Mouse (Mus musculus): Measurements from ENCODE around the gene Nptx1. TPM values are rescaled to one million over a fixed set of nuclear protein-coding genes. Genes with fewer than 3 reads are reported as not detected.

The Nptx1 gene
- total RNA-seq (2017): 0.10 TPM in 1 of 2 replicates, not detected in the other

- no peak for ATAC-seq (replicated peaks in 1 of 2; ENCODE audit: insufficient read depth in 1 of 2, low FRiP score in 2 of 2, low TSS enrichment in 1 of 2, low read depth in 1 of 2, poor library complexity in 2 of 2, severe bottlenecking in 2 of 2)
Measured at GRCm38 (mm10) chr11:119547183-119547921, at the start of gene Nptx1. Gene Nptx1 (minus strand): TSS chr11:119547753.

- ATAC-seq (replicated peaks in 1 of 2; ENCODE audit: insufficient read depth in 1 of 2, low FRiP score in 2 of 2, low TSS enrichment in 1 of 2, low read depth in 1 of 2, poor library complexity in 2 of 2, severe bottlenecking in 2 of 2): no peak
Measured at GRCm38 (mm10) chr11:119593966-119594365, 46.4 kb upstream of the Nptx1 start.

GRCm38 (mm10) chr11:119589242-119589641, 41.7 kb upstream of the Nptx1 start:
- ATAC-seq (replicated peaks in 1 of 2; ENCODE audit: insufficient read depth in 1 of 2, low FRiP score in 2 of 2, low TSS enrichment in 1 of 2, low read depth in 1 of 2, poor library complexity in 2 of 2, severe bottlenecking in 2 of 2): peak; percentile 27 to 34; a peak in 2 of 4 replicates

GRCm38 (mm10) chr11:119587112-119587511, 39.6 kb upstream of the Nptx1 start:
- ATAC-seq (replicated peaks in 1 of 2; ENCODE audit: insufficient read depth in 1 of 2, low FRiP score in 2 of 2, low TSS enrichment in 1 of 2, low read depth in 1 of 2, poor library complexity in 2 of 2, severe bottlenecking in 2 of 2): no peak

GRCm38 (mm10) chr11:119586511-119586910, 39.0 kb upstream of the Nptx1 start:
- 0 out of 4 replicates have a peak, but pooled peaks of 1 of the 2 experiments have one; percentile 17 for ATAC-seq (replicated peaks in 1 of 2; ENCODE audit: insufficient read depth in 1 of 2, low FRiP score in 2 of 2, low TSS enrichment in 1 of 2, low read depth in 1 of 2, poor library complexity in 2 of 2, severe bottlenecking in 2 of 2)

GRCm38 (mm10) chr11:119577721-119578120, 30.2 kb upstream of the Nptx1 start:
- no peak for ATAC-seq (replicated peaks in 1 of 2; ENCODE audit: insufficient read depth in 1 of 2, low FRiP score in 2 of 2, low TSS enrichment in 1 of 2, low read depth in 1 of 2, poor library complexity in 2 of 2, severe bottlenecking in 2 of 2)

GRCm38 (mm10) chr11:119576855-119577254, 29.3 kb upstream of the Nptx1 start:
- ATAC-seq (replicated peaks in 1 of 2; ENCODE audit: insufficient read depth in 1 of 2, low FRiP score in 2 of 2, low TSS enrichment in 1 of 2, low read depth in 1 of 2, poor library complexity in 2 of 2, severe bottlenecking in 2 of 2): no peak

GRCm38 (mm10) chr11:119572316-119573010, 24.9 kb upstream of the Nptx1 start:
- no peak for ATAC-seq (replicated peaks in 1 of 2; ENCODE audit: insufficient read depth in 1 of 2, low FRiP score in 2 of 2, low TSS enrichment in 1 of 2, low read depth in 1 of 2, poor library complexity in 2 of 2, severe bottlenecking in 2 of 2)

GRCm38 (mm10) chr11:119566188-119566587, 18.6 kb upstream of the Nptx1 start:
- no peak for ATAC-seq (replicated peaks in 1 of 2; ENCODE audit: insufficient read depth in 1 of 2, low FRiP score in 2 of 2, low TSS enrichment in 1 of 2, low read depth in 1 of 2, poor library complexity in 2 of 2, severe bottlenecking in 2 of 2)

GRCm38 (mm10) chr11:119565684-119566083, 18.1 kb upstream of the Nptx1 start:
- ATAC-seq (replicated peaks in 1 of 2; ENCODE audit: insufficient read depth in 1 of 2, low FRiP score in 2 of 2, low TSS enrichment in 1 of 2, low read depth in 1 of 2, poor library complexity in 2 of 2, severe bottlenecking in 2 of 2): no peak

GRCm38 (mm10) chr11:119565021-119565420, 17.5 kb upstream of the Nptx1 start:
- ATAC-seq (replicated peaks in 1 of 2; ENCODE audit: insufficient read depth in 1 of 2, low FRiP score in 2 of 2, low TSS enrichment in 1 of 2, low read depth in 1 of 2, poor library complexity in 2 of 2, severe bottlenecking in 2 of 2): no peak

- no peak for ATAC-seq (replicated peaks in 1 of 2; ENCODE audit: insufficient read depth in 1 of 2, low FRiP score in 2 of 2, low TSS enrichment in 1 of 2, low read depth in 1 of 2, poor library complexity in 2 of 2, severe bottlenecking in 2 of 2)
Measured at GRCm38 (mm10) chr11:119564383-119564782, 16.8 kb upstream of the Nptx1 start.

- ATAC-seq (replicated peaks in 1 of 2; ENCODE audit: insufficient read depth in 1 of 2, low FRiP score in 2 of 2, low TSS enrichment in 1 of 2, low read depth in 1 of 2, poor library complexity in 2 of 2, severe bottlenecking in 2 of 2): no peak
Measured at GRCm38 (mm10) chr11:119563166-119563565, 15.6 kb upstream of the Nptx1 start.

GRCm38 (mm10) chr11:119562286-119562685, 14.7 kb upstream of the Nptx1 start:
- no peak for ATAC-seq (replicated peaks in 1 of 2; ENCODE audit: insufficient read depth in 1 of 2, low FRiP score in 2 of 2, low TSS enrichment in 1 of 2, low read depth in 1 of 2, poor library complexity in 2 of 2, severe bottlenecking in 2 of 2)

- ATAC-seq (replicated peaks in 1 of 2; ENCODE audit: insufficient read depth in 1 of 2, low FRiP score in 2 of 2, low TSS enrichment in 1 of 2, low read depth in 1 of 2, poor library complexity in 2 of 2, severe bottlenecking in 2 of 2): no peak
Measured at GRCm38 (mm10) chr11:119558870-119559610, 11.5 kb upstream of the Nptx1 start.

- no peak for ATAC-seq (replicated peaks in 1 of 2; ENCODE audit: insufficient read depth in 1 of 2, low FRiP score in 2 of 2, low TSS enrichment in 1 of 2, low read depth in 1 of 2, poor library complexity in 2 of 2, severe bottlenecking in 2 of 2)
Measured at GRCm38 (mm10) chr11:119557940-119558869, 10.7 kb upstream of the Nptx1 start.

GRCm38 (mm10) chr11:119555170-119555569, 7.6 kb upstream of the Nptx1 start:
- no peak for ATAC-seq (replicated peaks in 1 of 2; ENCODE audit: insufficient read depth in 1 of 2, low FRiP score in 2 of 2, low TSS enrichment in 1 of 2, low read depth in 1 of 2, poor library complexity in 2 of 2, severe bottlenecking in 2 of 2)
